Comparison of ENCODE assay signal across 13 mouse cellular contexts in genomic region chr2:32680961-32681650, GRCm38 (mm10). TPM values are rescaled to one million over a fixed set of nuclear protein-coding genes. Genes with fewer than 3 reads are reported as not detected.
DNase-seq lines count a peak whose midpoint lies in the region; ATAC-seq and TF ChIP-seq lines count a peak whose summit lies in the region.
"Had no signal": no experiment of that assay in that cellular context is flagged by ENCODE, and none has a peak within 500 bp of the region (broad histone marks: within the 10 kb centered on the region; RNA-seq: fewer than 3 reads in every experiment).

No protein-coding gene starts in this region.

- H3K27ac ChIP-seq in hindbrain, embryonic 12.5 days, result 0 out of 2 replicates have a peak overlapping the region, but pooled peaks have one; percentile 17
- H3K27ac ChIP-seq in hindbrain, embryonic 16.5 days (ENCODE audit: low read depth, low read length), result no peak overlapping the region
- peak overlapping the region; percentile 7; the same call in 1 of the 2 replicates for H3K27ac ChIP-seq in ES-Bruce4 (ENCODE audit: insufficient read depth, low read length)
- 0 out of 2 replicates have a peak overlapping the region, but pooled peaks have one; percentile 55 for H3K27ac ChIP-seq in embryonic facial prominence, embryonic 12.5 days
- H3K27ac ChIP-seq in limb, embryonic 12.5 days, result 0 out of 2 replicates have a peak overlapping the region, but pooled peaks have one; percentile 24
- H3K27ac ChIP-seq: liver, embryonic 13.5 days; midbrain, embryonic 15.5 days; neural tube, embryonic 12.5 days had no signal

- peaks cover 36% of the 10 kb centered on the region for H3K36me3 ChIP-seq in hindbrain, embryonic 12.5 days
- H3K36me3 ChIP-seq in hindbrain, embryonic 16.5 days (ENCODE audit: control insufficient read depth, insufficient read depth, low read length), result peaks cover 20% of the 10 kb centered on the region; the same call in 1 of the 2 replicates
- H3K36me3 ChIP-seq in ES-Bruce4 (ENCODE audit: control insufficient read depth, insufficient read depth, low read length, poor library complexity, severe bottlenecking), result peaks cover 30% of the 10 kb centered on the region
- H3K36me3 ChIP-seq in embryonic facial prominence, embryonic 12.5 days, result peaks cover 40% of the 10 kb centered on the region
- H3K36me3 ChIP-seq in limb, embryonic 12.5 days, result peaks cover 43% of the 10 kb centered on the region

- 0 out of 2 replicates have a peak, but pooled peaks cover 5% of the 10 kb centered on the region for H3K9me3 ChIP-seq in hindbrain, embryonic 12.5 days (replicated peaks)
- H3K9me3 ChIP-seq in hindbrain, embryonic 16.5 days (ENCODE audit: control insufficient read depth, low read length), result no peaks in the 10 kb centered on the region
- no peaks in the 10 kb centered on the region for H3K9me3 ChIP-seq in ES-Bruce4 (replicated peaks; ENCODE audit: control insufficient read depth, insufficient read depth, low read length, poor library complexity, severe bottlenecking)
- no peaks in the 10 kb centered on the region for H3K9me3 ChIP-seq in embryonic facial prominence, embryonic 12.5 days
- H3K9me3 ChIP-seq in limb, embryonic 12.5 days, result 0 out of 2 replicates have a peak, but pooled peaks cover 5% of the 10 kb centered on the region
- H3K9me3 ChIP-seq: midbrain, embryonic 15.5 days; neural tube, embryonic 12.5 days had no signal

- no peak for TF ChIP-seq CTCF in ES-Bruce4 (IDR thresholded peaks at IDR 0.05; ENCODE audit: low read depth, low read length)

- no peak overlapping the region for H3K9ac ChIP-seq in hindbrain, embryonic 12.5 days
- no peak overlapping the region for H3K9ac ChIP-seq in hindbrain, embryonic 16.5 days (ENCODE audit: low read depth, low read length)
- peak overlapping the region; percentile 17; the same call in 1 of the 2 replicates for H3K9ac ChIP-seq in ES-Bruce4 (ENCODE audit: low read depth, poor library complexity, severe bottlenecking)
- H3K9ac ChIP-seq in embryonic facial prominence, embryonic 12.5 days, result no peak overlapping the region
- 0 out of 2 replicates have a peak overlapping the region, but pooled peaks have one; percentile 18 for H3K9ac ChIP-seq in limb, embryonic 12.5 days (replicated peaks)
- H3K9ac ChIP-seq: liver, embryonic 13.5 days; midbrain, embryonic 15.5 days; neural tube, embryonic 12.5 days had no signal

- H3K4me3 ChIP-seq in hindbrain, embryonic 12.5 days, result no peak overlapping the region
- no peak overlapping the region for H3K4me3 ChIP-seq in hindbrain, embryonic 16.5 days (ENCODE audit: low read length)
- no peak overlapping the region for H3K4me3 ChIP-seq in ES-Bruce4 (ENCODE audit: low read depth, low read length)
- no peak overlapping the region for H3K4me3 ChIP-seq in embryonic facial prominence, embryonic 12.5 days
- no peak overlapping the region for H3K4me3 ChIP-seq in limb, embryonic 12.5 days (replicated peaks)
- H3K4me3 ChIP-seq: liver, embryonic 13.5 days; midbrain, embryonic 15.5 days; neural tube, embryonic 12.5 days had no signal

- DNase-seq in T-cell, adult 2 months (ENCODE audit: low spot score), result no peak
- DNase-seq in c-Kit-positive CD71-positive TER-119-positive erythroid progenitor cells, embryonic 14.5 days (ENCODE audit: low spot score), result no peak
- DNase-seq: adrenal gland, postnatal 10 days; kidney, postnatal 36 days; liver, embryonic 13.5 days; thymus, postnatal 4 days had no signal

- H3K27me3 ChIP-seq in hindbrain, embryonic 12.5 days, result no peaks in the 10 kb centered on the region
- no peaks in the 10 kb centered on the region for H3K27me3 ChIP-seq in hindbrain, embryonic 16.5 days (replicated peaks; ENCODE audit: control insufficient read depth, insufficient read depth, low read length)
- H3K27me3 ChIP-seq in ES-Bruce4 (ENCODE audit: control insufficient read depth, insufficient read depth, low read length, poor library complexity, severe bottlenecking), result no peaks in the 10 kb centered on the region
- no peaks in the 10 kb centered on the region for H3K27me3 ChIP-seq in embryonic facial prominence, embryonic 12.5 days
- H3K27me3 ChIP-seq in limb, embryonic 12.5 days, result no peaks in the 10 kb centered on the region
- H3K27me3 ChIP-seq: liver, embryonic 13.5 days; midbrain, embryonic 15.5 days; neural tube, embryonic 12.5 days had no signal

- peaks cover 7% of the 10 kb centered on the region; the same call in 1 of the 2 replicates for H3K4me1 ChIP-seq in hindbrain, embryonic 12.5 days
- H3K4me1 ChIP-seq in hindbrain, embryonic 16.5 days (ENCODE audit: control insufficient read depth, insufficient read depth, low read depth, low read length), result peaks cover 4% of the 10 kb centered on the region
- peaks cover 1% of the 10 kb centered on the region for H3K4me1 ChIP-seq in ES-Bruce4 (ENCODE audit: control insufficient read depth, insufficient read depth, low read length)
- peaks cover 19% of the 10 kb centered on the region for H3K4me1 ChIP-seq in embryonic facial prominence, embryonic 12.5 days
- H3K4me1 ChIP-seq in limb, embryonic 12.5 days (replicated peaks), result peaks cover 18% of the 10 kb centered on the region
- H3K4me1 ChIP-seq: midbrain, embryonic 15.5 days had no signal

- ATAC-seq in hindbrain, embryonic 12.5 days (ENCODE audit: low FRiP score), result no peak
- ATAC-seq in hindbrain, embryonic 16.5 days, result no peak; the same call in 1 of the 2 replicates
- ATAC-seq in embryonic facial prominence, embryonic 12.5 days (ENCODE audit: insufficient number of reproducible peaks, insufficient read depth, low FRiP score, low TSS enrichment), result no peak
- ATAC-seq in limb, embryonic 12.5 days (ENCODE audit: insufficient number of reproducible peaks, insufficient read depth, low FRiP score, low TSS enrichment, low read depth), result no peak
- ATAC-seq: midbrain, embryonic 15.5 days had no signal

- TF ChIP-seq POLR2A in ES-Bruce4 (IDR thresholded peaks at IDR 0.05; ENCODE audit: insufficient read depth, low read length), result no peak

- WGBS in hindbrain, embryonic 12.5 days, result 89% methylated on average over 19 of the region's 19 CpGs
- 77% methylated on average over 19 of the region's 19 CpGs for WGBS in hindbrain, embryonic 16.5 days
- WGBS in embryonic facial prominence, embryonic 12.5 days, result 85% methylated on average over 19 of the region's 19 CpGs
- 90% methylated on average over 19 of the region's 19 CpGs for WGBS in limb, embryonic 12.5 days

- no peak overlapping the region for H3K4me2 ChIP-seq in hindbrain, embryonic 12.5 days (replicated peaks)
- no peak overlapping the region for H3K4me2 ChIP-seq in hindbrain, embryonic 16.5 days (ENCODE audit: low read length)
- no peak overlapping the region for H3K4me2 ChIP-seq in embryonic facial prominence, embryonic 12.5 days (replicated peaks)
- H3K4me2 ChIP-seq in limb, embryonic 12.5 days, result no peak overlapping the region
- H3K4me2 ChIP-seq: liver, embryonic 13.5 days; midbrain, embryonic 15.5 days; neural tube, embryonic 12.5 days had no signal

- TF ChIP-seq EP300 in ES-Bruce4 (IDR thresholded peaks at IDR 0.05; ENCODE audit: insufficient read depth, low read depth, low read length), result no peak

RNA-seq across cellular contexts. Expression of gene Fpgs, which starts 22.8 kb away (rescaled TPM):
- polyA plus RNA-seq in hindbrain, embryonic 12.5 days (2016; fragmentation: Nextera tagmentation; extraction: Ambion mirVana), result 19.5 and 20.1 TPM in 2 replicates
- 20.2 and 20.9 TPM in 2 replicates for polyA plus RNA-seq in hindbrain, embryonic 16.5 days (2015; fragmentation: Nextera tagmentation; extraction: Ambion mirVana)
- polyA plus RNA-seq in ES-Bruce4 (2011; ENCODE audit: insufficient read depth, insufficient read length, low read depth, missing spikeins), result 45.7 and 52.7 TPM in 2 replicates
- polyA plus RNA-seq in embryonic facial prominence, embryonic 12.5 days (2016; fragmentation: Nextera tagmentation; extraction: Ambion mirVana), result 31.1 and 32.3 TPM in 2 replicates
- polyA plus RNA-seq in limb, embryonic 12.5 days (2016; fragmentation: Nextera tagmentation; extraction: Ambion mirVana), result 31.0 and 32.9 TPM in 2 replicates

RNA-seq across cellular contexts. Expression of gene Cdk9, which starts 31.8 kb away (rescaled TPM):
- 99.0 and 101 TPM in 2 replicates for polyA plus RNA-seq in hindbrain, embryonic 12.5 days (2016; fragmentation: Nextera tagmentation; extraction: Ambion mirVana)
- 63.6 and 69.4 TPM in 2 replicates for polyA plus RNA-seq in hindbrain, embryonic 16.5 days (2015; fragmentation: Nextera tagmentation; extraction: Ambion mirVana)
- polyA plus RNA-seq in ES-Bruce4 (2011; ENCODE audit: insufficient read depth, insufficient read length, low read depth, missing spikeins), result 109 and 115 TPM in 2 replicates
- polyA plus RNA-seq in embryonic facial prominence, embryonic 12.5 days (2016; fragmentation: Nextera tagmentation; extraction: Ambion mirVana), result 121 and 126 TPM in 2 replicates
- polyA plus RNA-seq in limb, embryonic 12.5 days (2016; fragmentation: Nextera tagmentation; extraction: Ambion mirVana), result 129 and 136 TPM in 2 replicates

RNA-seq across cellular contexts. Expression of gene Eng, which starts 34.7 kb away (rescaled TPM):
- 31.6 and 32.1 TPM in 2 replicates for polyA plus RNA-seq in hindbrain, embryonic 12.5 days (2016; fragmentation: Nextera tagmentation; extraction: Ambion mirVana)
- polyA plus RNA-seq in hindbrain, embryonic 16.5 days (2015; fragmentation: Nextera tagmentation; extraction: Ambion mirVana), result 34.2 and 39.5 TPM in 2 replicates
- polyA plus RNA-seq in ES-Bruce4 (2011; ENCODE audit: insufficient read depth, insufficient read length, low read depth, missing spikeins), result 20.0 and 20.8 TPM in 2 replicates
- 32.1 and 36.4 TPM in 2 replicates for polyA plus RNA-seq in embryonic facial prominence, embryonic 12.5 days (2016; fragmentation: Nextera tagmentation; extraction: Ambion mirVana)
- 24.7 and 25.7 TPM in 2 replicates for polyA plus RNA-seq in limb, embryonic 12.5 days (2016; fragmentation: Nextera tagmentation; extraction: Ambion mirVana)

RNA-seq across cellular contexts. Expression of gene Sh2d3c, which starts 39.7 kb away (rescaled TPM):
- polyA plus RNA-seq in hindbrain, embryonic 12.5 days (2016; fragmentation: Nextera tagmentation; extraction: Ambion mirVana), result 33.5 and 34.8 TPM in 2 replicates
- polyA plus RNA-seq in hindbrain, embryonic 16.5 days (2015; fragmentation: Nextera tagmentation; extraction: Ambion mirVana), result 58.5 and 58.6 TPM in 2 replicates
- 9.0 and 11.4 TPM in 2 replicates for polyA plus RNA-seq in ES-Bruce4 (2011; ENCODE audit: insufficient read depth, insufficient read length, low read depth, missing spikeins)
- polyA plus RNA-seq in embryonic facial prominence, embryonic 12.5 days (2016; fragmentation: Nextera tagmentation; extraction: Ambion mirVana), result 27.6 and 29.1 TPM in 2 replicates
- 17.0 and 17.1 TPM in 2 replicates for polyA plus RNA-seq in limb, embryonic 12.5 days (2016; fragmentation: Nextera tagmentation; extraction: Ambion mirVana)

RNA-seq across cellular contexts. Expression of gene Ak1, which starts 59.5 kb away (rescaled TPM):
- polyA plus RNA-seq in hindbrain, embryonic 12.5 days (2016; fragmentation: Nextera tagmentation; extraction: Ambion mirVana), result 40.4 and 43.2 TPM in 2 replicates
- 111 and 117 TPM in 2 replicates for polyA plus RNA-seq in hindbrain, embryonic 16.5 days (2015; fragmentation: Nextera tagmentation; extraction: Ambion mirVana)
- 71.8 and 74.7 TPM in 2 replicates for polyA plus RNA-seq in ES-Bruce4 (2011; ENCODE audit: insufficient read depth, insufficient read length, low read depth, missing spikeins)
- polyA plus RNA-seq in embryonic facial prominence, embryonic 12.5 days (2016; fragmentation: Nextera tagmentation; extraction: Ambion mirVana), result 19.4 and 24.1 TPM in 2 replicates
- polyA plus RNA-seq in limb, embryonic 12.5 days (2016; fragmentation: Nextera tagmentation; extraction: Ambion mirVana), result 34.3 and 34.4 TPM in 2 replicates

Comparison
In these comparisons a context has a peak if more than half of its experiments do, and no peak if none do; other contexts are left out.
1. H3K9ac ChIP-seq: peak in ES-Bruce4 (single experiment) and limb, embryonic 12.5 days (single experiment); none in hindbrain, embryonic 12.5 days (single experiment), hindbrain, embryonic 16.5 days (single experiment) and embryonic facial prominence, embryonic 12.5 days (single experiment).